Mouse (Mus musculus): ENCODE data around the gene Prc1. TPM values are rescaled to one million over a fixed set of nuclear protein-coding genes. Genes with fewer than 3 reads are reported as not detected.

Gene Prc1
- polyA plus RNA-seq, 1 experiment from 2014 or later: 172 TPM

Other genes starting within 250 kb of the Prc1 start
- gene Idh2, start 179.1 kb upstream of the Prc1 start, polyA plus RNA-seq (2014; fragmentation: Nextera tagmentation; extraction: Ambion mirVana): 488 and 508 TPM in 2 replicates
- 6.9 and 7.7 TPM in 2 replicates for gene Sema4b, start 107.6 kb upstream of the Prc1 start, polyA plus RNA-seq (2014; fragmentation: Nextera tagmentation; extraction: Ambion mirVana)
- gene Cib1, start 61.6 kb upstream of the Prc1 start, polyA plus RNA-seq (2014; fragmentation: Nextera tagmentation; extraction: Ambion mirVana): 53.7 and 59.5 TPM in 2 replicates
- 2.2 and 3.9 TPM in 2 replicates for gene Gdpgp1, start 61.6 kb upstream of the Prc1 start, polyA plus RNA-seq (2014; fragmentation: Nextera tagmentation; extraction: Ambion mirVana)
- gene Ttll13, start 48.1 kb upstream of the Prc1 start, polyA plus RNA-seq (2014; fragmentation: Nextera tagmentation; extraction: Ambion mirVana): 0.13 and 0.35 TPM in 2 replicates
- gene Ngrn, start 33.2 kb upstream of the Prc1 start, polyA plus RNA-seq (2014; fragmentation: Nextera tagmentation; extraction: Ambion mirVana): 50.2 and 53.4 TPM in 2 replicates
- 7.7 and 10.1 TPM in 2 replicates for gene Vps33b, start 24.8 kb upstream of the Prc1 start, polyA plus RNA-seq (2014; fragmentation: Nextera tagmentation; extraction: Ambion mirVana)
- 7.5 and 8.4 TPM in 2 replicates for gene Rccd1, start 30.0 kb downstream of the Prc1 start, polyA plus RNA-seq (2014; fragmentation: Nextera tagmentation; extraction: Ambion mirVana)
- gene Unc45a, start 46.6 kb downstream of the Prc1 start, polyA plus RNA-seq (2014; fragmentation: Nextera tagmentation; extraction: Ambion mirVana): 26.5 and 31.1 TPM in 2 replicates
- 25.7 and 28.4 TPM in 2 replicates for gene Hddc3, start 48.7 kb downstream of the Prc1 start, polyA plus RNA-seq (2014; fragmentation: Nextera tagmentation; extraction: Ambion mirVana)
- gene Man2a2, start 76.9 kb downstream of the Prc1 start, polyA plus RNA-seq (2014; fragmentation: Nextera tagmentation; extraction: Ambion mirVana): 6.6 and 9.3 TPM in 2 replicates
- 6.6 and 8.3 TPM in 2 replicates for gene Fes, start 93.5 kb downstream of the Prc1 start, polyA plus RNA-seq (2014; fragmentation: Nextera tagmentation; extraction: Ambion mirVana)
- gene Furin, start 111.0 kb downstream of the Prc1 start, polyA plus RNA-seq (2014; fragmentation: Nextera tagmentation; extraction: Ambion mirVana): 5.2 and 6.0 TPM in 2 replicates
- gene Blm, start 240.7 kb downstream of the Prc1 start, polyA plus RNA-seq (2014; fragmentation: Nextera tagmentation; extraction: Ambion mirVana): 40.1 and 45.9 TPM in 2 replicates

All from embryonic facial prominence, embryonic 11.5 days (tissue).